Mouse (Mus musculus) Patski (cell line): ENCODE results near the gene Arid5a. TPM values are rescaled to one million over a fixed set of nuclear protein-coding genes. Genes with fewer than 3 reads are reported as not detected.

ENCODE experiments used
- ATAC-seq: fragments of 100-300 bp; one replicate; pipeline ENCODE4 v1.8.0; 2021
- CTCF ChIA-PET: fragments of 350-600 bp; sonication (Branson Sonifier 250); formaldehyde crosslinking; loops from one replicate; lab custom pipeline; 2022; ENCODE audit warnings: inconsistent platforms; lab: Charles Lee
- POLR2A ChIA-PET: fragments of 350-600 bp; sonication (Branson Sonifier 250); formaldehyde crosslinking; loops from one replicate; lab custom pipeline; 2022; ENCODE audit warnings: antibody characterized with exemption, inconsistent platforms; lab: Charles Lee
- DNase-seq: peaks from one replicate; pipeline ENCODE4 v3.0.0-alpha.2; 2011; ENCODE audit warnings: low read depth, low spot score
- H3K27me3 ChIP-seq: fragments of 371-371 bp; one replicate; pipeline ENCODE4 v1.5.1; 2021
- CTCF ChIP-seq: fragments of 100-300 bp; IDR thresholded peaks from one replicate; pipeline ENCODE4 v1.5.1; 2021
- in situ Hi-C: fragments of 300-500 bp; cut with MboI; formaldehyde crosslinking; loops from 3 replicates; pipeline ENCODE4 v1.11.1; 2018; ENCODE audit warnings: low pct_unique_long_range_greater_than_20kb, mixed read lengths
- polyA plus RNA-seq: library from polyadenylated mRNA; unstranded; gene quantifications from one replicate; pipeline ENCODE4 v1.2.3, GENCODE M21; 2021

Gene Arid5a
- polyA plus RNA-seq, 1 experiment from 2014 or later: 9.2 TPM

DNA sequence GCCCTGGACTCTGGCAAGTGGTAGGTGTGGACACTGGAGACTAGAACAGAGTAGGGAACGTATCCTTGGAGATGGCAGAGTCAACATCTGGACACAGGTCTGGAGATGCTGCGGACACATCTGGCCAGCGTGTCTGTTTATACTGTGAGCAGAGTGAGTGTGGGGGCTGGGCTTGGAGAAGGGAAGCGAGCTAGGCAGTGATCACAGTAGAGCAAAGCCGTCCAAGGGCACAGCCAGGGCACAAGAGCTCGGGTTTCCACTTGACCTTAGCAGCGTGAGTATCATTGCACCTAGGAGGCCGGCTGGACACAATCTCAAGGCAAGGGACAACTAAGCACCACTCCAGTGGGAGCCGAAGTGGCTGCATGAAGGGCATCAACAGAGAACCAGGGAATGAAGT is 15.5 kb downstream of the Arid5a start:
- in situ Hi-C loops: no loop called here

DNA sequence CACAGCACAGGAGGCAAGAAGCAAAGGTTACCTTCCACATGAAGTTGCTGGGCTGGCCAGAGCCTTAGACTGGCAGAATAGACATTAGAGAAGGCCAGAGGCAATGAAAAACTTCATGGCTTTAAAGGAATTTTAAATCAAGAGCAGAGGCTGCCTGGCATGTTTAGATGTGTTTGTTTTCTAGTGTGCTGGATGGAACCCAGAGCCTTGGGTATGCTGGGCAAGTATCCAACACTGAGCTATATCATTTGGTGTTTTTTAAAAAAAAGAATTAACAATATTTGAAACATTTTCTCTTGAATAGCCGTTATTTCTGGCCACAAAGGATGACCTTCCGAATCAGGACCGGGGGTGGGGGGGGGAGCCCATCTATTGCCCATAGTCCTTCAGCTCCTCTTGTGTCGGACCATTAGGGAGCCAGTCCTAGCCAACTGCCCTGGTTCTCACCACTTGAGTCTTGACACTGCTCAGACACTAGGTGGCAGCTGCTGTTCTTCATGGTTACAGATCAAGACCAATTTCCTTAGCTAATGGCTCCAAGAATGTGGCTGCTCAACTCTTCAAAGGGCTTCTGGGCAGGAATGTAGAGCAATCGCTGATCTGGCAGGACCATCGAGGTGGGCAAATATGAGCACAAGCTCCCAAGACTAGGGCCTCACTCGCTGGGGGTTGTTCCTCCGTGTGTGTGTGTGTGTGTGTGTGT is 16.4 kb downstream of the Arid5a start:
- H3K27me3 ChIP-seq: no peaks in the 10 kb centered on the region
- DNase-seq (no peak), ATAC-seq (peak; percentile 31)
- ChIA-PET POLR2A (interaction anchor here (1.2 kb wide), 2 partner anchors 13 to 177 kb away, joined by 3 read pairs; no protein-coding TSS in a partner anchor), CTCF (interaction anchor here (0.6 to 3.8 kb wide), 22 partner anchors 9 to 248 kb away, joined by 3 to 15 read pairs (median 4); no protein-coding TSS in a partner anchor)
- in situ Hi-C loops: no loop called here
- no peak for TF ChIP-seq CTCF

More for the DNA sequence above, 15.5 kb downstream of the Arid5a start:
- ChIA-PET CTCF (interaction anchor here (1.5 to 3.8 kb wide), 5 partner anchors 11 to 180 kb away, joined by 10 to 16 read pairs (median 12); no protein-coding TSS in a partner anchor), POLR2A (no interaction called here)
- H3K27me3 ChIP-seq: no peaks in the 10 kb centered on the region
- ATAC-seq (no peak), DNase-seq (no peak)
- no peak for TF ChIP-seq CTCF

DNA sequence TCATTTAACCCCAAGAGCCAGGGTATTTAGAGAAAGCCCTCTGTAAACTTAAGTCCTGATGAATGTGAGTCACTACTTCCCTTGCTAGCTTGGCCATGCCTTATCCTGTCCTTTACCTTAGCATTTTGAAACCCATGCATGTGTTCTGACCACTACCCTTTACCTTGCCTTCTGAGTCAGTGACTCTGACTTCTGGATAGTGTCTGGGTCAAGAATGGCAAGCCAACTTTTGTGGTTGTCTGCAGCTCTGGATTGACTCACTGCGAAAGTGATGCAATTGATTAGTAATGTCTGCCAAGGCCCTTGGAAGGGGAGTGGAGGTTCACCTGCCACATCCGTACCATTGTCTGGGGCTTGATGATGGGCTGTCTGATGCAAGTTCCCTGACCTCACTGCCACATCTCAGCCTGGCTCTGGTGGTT is 18.4 kb downstream of the Arid5a start:
- peak; percentile 77 for DNase-seq

DNA sequence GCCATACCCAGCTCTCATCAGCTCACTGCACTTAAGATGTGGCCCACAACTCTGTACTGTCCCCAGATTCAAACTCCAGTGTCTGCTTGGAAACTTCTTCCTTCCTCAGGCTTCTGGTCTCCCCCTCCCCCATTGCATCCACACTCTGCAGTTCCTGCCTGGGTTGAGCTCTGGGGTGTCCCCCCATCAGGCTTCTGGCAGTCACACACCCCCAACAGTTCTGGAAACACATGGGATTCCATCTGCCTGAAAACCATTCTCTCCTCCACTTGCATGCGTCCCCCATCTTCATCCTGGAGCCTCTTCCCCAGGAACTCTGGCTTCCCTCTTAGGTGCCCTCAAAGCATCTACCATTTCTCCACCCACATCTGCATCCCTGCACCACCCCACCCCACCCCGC is 19.3 kb downstream of the Arid5a start:
- ATAC-seq: no peak
- in situ Hi-C loops: no loop called here
- no peak for TF ChIP-seq CTCF
- DNase-seq: no peak
- no peaks in the 10 kb centered on the region for H3K27me3 ChIP-seq
- POLR2A ChIA-PET: no interaction called here
- CTCF ChIA-PET: interaction anchor here (0.9 to 3.8 kb wide), 6 partner anchors 10 to 173 kb away, joined by 3 to 15 read pairs (median 4); no protein-coding TSS in a partner anchor

More for the DNA sequence above, 18.4 kb downstream of the Arid5a start:
- peak; percentile 70 for ATAC-seq
- ChIA-PET CTCF (interaction anchor here (0.8 to 3.8 kb wide), 8 partner anchors 11 to 174 kb away, joined by 3 to 15 read pairs (median 4); no protein-coding TSS in a partner anchor), POLR2A (interaction anchor here (0.9 kb wide), 1 partner anchor 21 kb away, joined by 3 read pairs; no protein-coding TSS in a partner anchor)
- TF ChIP-seq CTCF: no peak
- in situ Hi-C loops: no loop called here
- H3K27me3 ChIP-seq: no peaks in the 10 kb centered on the region

DNA sequence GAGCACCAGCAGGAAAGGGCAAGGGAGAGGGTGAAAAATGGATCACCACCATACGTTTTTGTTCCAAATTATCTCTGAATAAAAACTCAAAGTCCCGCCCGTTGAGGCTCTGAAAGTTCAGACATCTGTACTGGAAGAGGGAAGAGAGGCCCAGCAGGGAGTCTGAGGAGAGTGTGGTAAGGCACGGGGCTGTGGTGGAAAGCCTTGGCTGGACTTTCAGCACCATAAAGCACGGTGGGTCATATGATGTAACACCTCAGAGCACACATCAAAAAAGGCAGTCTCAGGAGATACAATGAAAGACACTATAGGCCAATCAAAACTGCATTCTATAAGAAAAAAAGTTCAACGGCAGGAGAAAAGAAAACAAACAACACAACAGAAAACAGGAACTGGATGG is 24.2 kb downstream of the Arid5a start:
- no peak for TF ChIP-seq CTCF
- in situ Hi-C loops: no loop called here
- no peaks in the 10 kb centered on the region for H3K27me3 ChIP-seq
- POLR2A ChIA-PET: no interaction called here
- ATAC-seq (no peak), DNase-seq (no peak)
- CTCF ChIA-PET: interaction anchor here (1.1 to 2.3 kb wide), 3 partner anchors 8 to 170 kb away, joined by 4 to 8 read pairs (median 4); no protein-coding TSS in a partner anchor

DNA sequence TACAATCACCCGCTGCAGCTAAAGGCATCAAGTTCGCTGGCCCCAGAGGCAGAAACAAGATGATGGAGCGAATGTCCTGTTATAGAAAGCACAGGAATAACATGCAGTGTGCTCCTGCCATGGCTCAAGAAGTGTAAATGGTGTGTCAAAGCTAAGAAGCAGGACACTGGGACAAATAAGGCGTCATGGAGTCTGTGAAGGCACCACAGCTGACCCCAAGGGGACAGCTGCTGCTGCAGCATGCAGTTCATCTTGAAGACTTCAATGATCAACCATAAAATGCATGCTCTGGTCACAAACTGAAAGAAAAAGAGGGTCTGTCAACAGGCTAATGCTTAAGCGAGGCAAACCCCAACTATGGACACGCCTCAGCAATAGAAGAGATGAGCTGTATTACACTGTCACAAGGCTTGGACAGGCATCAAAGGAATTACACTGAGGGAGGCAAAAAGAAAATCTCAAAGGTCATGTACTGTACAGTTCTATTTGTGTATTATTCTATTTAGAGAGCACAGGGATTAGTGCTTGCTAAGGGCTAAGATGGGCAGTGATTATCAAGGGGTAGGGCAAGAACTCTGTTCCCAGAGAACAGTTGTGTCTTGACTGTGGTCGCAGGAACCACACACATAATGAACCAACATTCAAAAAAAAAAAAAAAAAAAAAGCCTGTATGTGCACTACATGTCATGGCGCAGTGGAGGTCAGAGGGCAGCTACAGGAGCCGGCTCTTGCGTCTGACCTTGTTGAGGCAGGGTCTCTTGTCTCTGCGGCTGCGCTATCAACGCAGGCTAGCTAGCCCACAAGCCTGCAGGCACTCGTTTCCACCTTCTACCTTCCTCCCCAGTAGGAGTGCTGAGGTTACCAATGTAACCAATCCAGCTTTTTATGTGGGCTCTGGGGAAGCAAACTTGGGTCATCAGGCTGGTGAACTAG is 25.7 kb downstream of the Arid5a start:
- ChIA-PET POLR2A (no interaction called here), CTCF (interaction anchor here (1.1 to 2.3 kb wide), 4 partner anchors 9 to 139 kb away, joined by 3 to 10 read pairs (median 6); no protein-coding TSS in a partner anchor)
- in situ Hi-C loops: no loop called here
- no peak for TF ChIP-seq CTCF
- no peaks in the 10 kb centered on the region for H3K27me3 ChIP-seq
- DNase-seq (peak; percentile 41), ATAC-seq (no peak)

DNA sequence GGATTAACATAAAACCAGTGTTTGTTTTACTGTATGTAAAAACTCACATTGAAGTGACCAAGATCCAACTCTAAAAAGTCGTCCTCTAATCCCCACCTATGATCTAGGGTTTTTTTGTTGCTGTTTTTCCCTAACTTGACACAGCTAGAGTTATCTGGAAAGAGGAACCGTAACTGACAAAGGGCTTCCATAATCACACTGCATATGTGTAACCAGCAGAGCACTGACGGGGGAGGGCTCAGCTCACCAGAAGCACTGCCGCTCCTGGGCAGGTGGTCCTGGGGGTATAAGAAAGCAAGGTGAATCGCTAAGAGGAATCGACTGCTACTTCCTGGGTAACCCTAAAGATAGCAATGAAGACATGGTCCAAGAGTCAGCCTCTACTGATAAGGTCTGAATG is 35.0 kb downstream of the Arid5a start:
- TF ChIP-seq CTCF: no peak
- in situ Hi-C loops: no loop called here
- ChIA-PET CTCF (no interaction called here), POLR2A (no interaction called here)
- ATAC-seq (no peak), DNase-seq (no peak)
- no peaks in the 10 kb centered on the region for H3K27me3 ChIP-seq

DNA sequence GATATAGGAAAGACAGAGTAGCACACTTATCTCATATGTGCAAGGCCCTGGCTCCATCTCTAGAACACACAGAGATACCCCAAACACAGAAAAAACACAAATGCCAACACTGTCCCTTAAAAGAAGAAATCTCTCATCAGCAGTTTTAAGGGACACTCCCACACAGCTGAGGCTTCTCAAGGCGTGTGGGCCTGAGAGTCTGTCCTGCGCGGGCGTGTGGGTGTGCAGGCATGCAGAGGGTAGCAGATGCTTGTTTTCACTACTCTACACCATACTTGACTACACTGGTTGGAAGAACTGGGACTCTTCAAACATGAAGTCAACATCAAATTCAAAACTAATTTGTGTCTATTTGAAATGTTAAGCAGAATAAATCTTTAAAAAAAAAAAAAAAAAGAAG is 44.8 kb downstream of the Arid5a start:
- ATAC-seq: no peak
- CTCF ChIA-PET: no interaction called here
- in situ Hi-C loops: no loop called here
- no peaks in the 10 kb centered on the region for H3K27me3 ChIP-seq
- no peak for DNase-seq
- no peak for TF ChIP-seq CTCF
- POLR2A ChIA-PET: no interaction called here

DNA sequence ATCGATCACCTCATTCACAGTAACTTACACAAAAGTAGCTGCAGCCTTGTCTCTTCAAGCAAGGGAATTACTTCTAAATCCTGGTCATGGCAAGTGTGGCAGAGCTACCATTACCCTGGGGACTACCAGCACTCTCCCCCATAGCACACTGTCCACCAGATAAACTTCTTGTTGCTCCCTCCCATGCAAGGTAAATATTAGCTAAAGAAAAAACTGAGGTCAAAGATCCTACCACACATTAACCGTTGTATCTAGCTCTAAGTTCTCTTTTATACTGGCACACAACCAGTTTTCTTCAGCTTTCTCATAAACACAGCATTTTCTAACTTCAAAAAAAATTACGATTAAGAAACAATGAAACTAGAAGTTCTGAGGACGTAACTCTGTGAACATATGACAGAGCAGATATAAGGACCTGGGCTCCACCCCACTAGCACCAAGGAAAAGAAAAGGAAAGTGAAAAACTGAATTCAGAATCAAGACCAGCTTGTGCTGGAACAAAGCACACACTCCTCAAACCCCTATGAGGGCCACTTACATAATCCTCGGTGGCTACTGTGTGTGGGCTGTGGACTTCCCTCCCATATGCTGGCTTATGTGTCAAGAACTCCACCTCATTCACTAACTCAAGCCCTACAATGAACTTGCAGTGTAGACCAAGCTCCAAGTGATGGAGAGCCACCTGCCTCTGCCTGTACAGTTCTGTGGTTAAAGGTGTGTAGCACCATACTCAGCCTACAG is 49.6 kb downstream of the Arid5a start:
- H3K27me3 ChIP-seq: no peaks in the 10 kb centered on the region
- POLR2A ChIA-PET: interaction anchor here (1.4 kb wide), 1 partner anchor 11 kb away, joined by 3 read pairs; no protein-coding TSS in a partner anchor
- DNase-seq (no peak), ATAC-seq (no peak)
- TF ChIP-seq CTCF: no peak
- CTCF ChIA-PET: interaction anchor here (0.7 to 3.0 kb wide), 4 partner anchors 9 to 190 kb away, joined by 3 to 10 read pairs (median 4); no protein-coding TSS in a partner anchor
- in situ Hi-C loops: no loop called here
